Mouse (Mus musculus): ENCODE measurements around the gene Vps37b. TPM values are rescaled to one million over a fixed set of nuclear protein-coding genes. Genes with fewer than 3 reads are reported as not detected.

Gene Vps37b
- polyA plus RNA-seq, 1 experiment: 119 TPM

DNA sequence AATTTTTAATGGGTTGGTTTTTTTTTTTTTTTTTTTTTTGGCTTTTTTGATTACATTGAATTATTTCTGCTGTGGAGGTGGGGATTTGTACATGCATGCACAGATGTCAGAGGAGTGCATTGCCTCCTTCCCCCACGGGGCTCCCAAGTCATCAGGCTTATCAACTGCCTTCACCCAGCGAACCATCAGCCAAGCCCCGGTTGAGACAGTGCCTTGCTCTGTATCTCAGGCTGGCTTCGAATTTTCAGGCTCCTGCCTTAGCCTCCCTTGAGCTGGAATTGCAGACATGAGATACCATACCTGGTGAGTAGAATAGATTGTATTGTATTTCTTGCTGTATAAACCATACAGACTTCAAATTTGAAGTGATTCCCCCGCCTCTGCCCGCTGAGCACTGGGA is 7.5 kb upstream of the Vps37b start:
- no peak for TF ChIP-seq POLR2A (IDR thresholded peaks at IDR 0.05; ENCODE audit: control insufficient read depth, extremely low read depth, insufficient read depth, low read length, poor library complexity)
- TF ChIP-seq CTCF (IDR thresholded peaks at IDR 0.05; ENCODE audit: borderline replicate concordance, control insufficient read depth, extremely low read depth, insufficient read depth, low read length, poor library complexity): no peak
- Histone ChIP-seq H3K4me3 (ENCODE audit: control insufficient read depth, insufficient read depth, low read length) (no peak overlapping the region), H3K27ac (ENCODE audit: control insufficient read depth, insufficient read depth, low read length) (no peak overlapping the region), H3K27me3 (ENCODE audit: control insufficient read depth, insufficient read depth, low read length) (no peaks in the 10 kb centered on the region), H3K36me3 (ENCODE audit: control insufficient read depth, insufficient read depth, low read length) (no peaks in the 10 kb centered on the region), H3K4me1 (replicated peaks; ENCODE audit: control insufficient read depth, insufficient read depth, low read length) (peaks cover 20% of the 10 kb centered on the region)
- 95% methylated on average over 6 of the region's 6 CpGs for WGBS
- DNase-seq: no peak

DNA sequence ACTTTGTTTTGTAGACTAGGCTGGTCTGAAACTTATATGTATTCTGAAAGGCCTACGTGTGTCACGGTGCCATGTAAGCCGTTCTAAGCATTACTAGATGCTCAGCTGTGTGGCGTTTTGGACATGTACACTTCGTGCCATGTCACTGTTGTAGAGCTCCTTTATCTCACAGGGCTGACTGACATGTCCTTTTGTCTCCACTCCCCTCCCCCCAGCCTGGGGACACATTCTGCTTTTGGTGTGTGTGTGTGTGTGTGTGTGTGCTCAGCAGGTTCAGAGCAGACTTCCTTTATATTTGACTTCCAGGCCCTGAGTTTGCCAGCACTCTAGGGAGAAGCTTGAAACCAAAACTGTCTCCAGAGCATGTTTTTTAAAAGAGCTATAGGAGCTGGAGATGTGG is 4.8 kb upstream of the Vps37b start:
- H3K27ac ChIP-seq (ENCODE audit: control insufficient read depth, insufficient read depth, low read length): no peak overlapping the region
- TF ChIP-seq POLR2A (IDR thresholded peaks at IDR 0.05; ENCODE audit: control insufficient read depth, extremely low read depth, insufficient read depth, low read length, poor library complexity) (no peak), CTCF (IDR thresholded peaks at IDR 0.05; ENCODE audit: borderline replicate concordance, control insufficient read depth, extremely low read depth, insufficient read depth, low read length, poor library complexity) (no peak)
- H3K4me3 ChIP-seq (ENCODE audit: control insufficient read depth, insufficient read depth, low read length): no peak overlapping the region
- H3K4me1 ChIP-seq (replicated peaks; ENCODE audit: control insufficient read depth, insufficient read depth, low read length): peaks cover 36% of the 10 kb centered on the region
- peak; percentile 82 for DNase-seq
- H3K36me3 ChIP-seq (ENCODE audit: control insufficient read depth, insufficient read depth, low read length): no peaks in the 10 kb centered on the region
- 64% methylated on average over 5 of the region's 5 CpGs for WGBS
- H3K27me3 ChIP-seq (ENCODE audit: control insufficient read depth, insufficient read depth, low read length): no peaks in the 10 kb centered on the region

- WGBS: 50% methylated on average over 6 of the region's 6 CpGs
- Histone ChIP-seq H3K27ac (ENCODE audit: control insufficient read depth, insufficient read depth, low read length) (no peak overlapping the region), H3K27me3 (ENCODE audit: control insufficient read depth, insufficient read depth, low read length) (no peaks in the 10 kb centered on the region), H3K36me3 (ENCODE audit: control insufficient read depth, insufficient read depth, low read length) (no peaks in the 10 kb centered on the region), H3K4me3 (ENCODE audit: control insufficient read depth, insufficient read depth, low read length) (no peak overlapping the region), H3K4me1 (replicated peaks; ENCODE audit: control insufficient read depth, insufficient read depth, low read length) (peaks cover 37% of the 10 kb centered on the region)
- no peak for TF ChIP-seq POLR2A (IDR thresholded peaks at IDR 0.05; ENCODE audit: control insufficient read depth, extremely low read depth, insufficient read depth, low read length, poor library complexity)
- TF ChIP-seq CTCF (IDR thresholded peaks at IDR 0.05; ENCODE audit: borderline replicate concordance, control insufficient read depth, extremely low read depth, insufficient read depth, low read length, poor library complexity): no peak
- DNase-seq: no peak
These were observed 4.3 kb upstream of the Vps37b start for GRCm38 (mm10) chr5:124036341-124036740.

DNA sequence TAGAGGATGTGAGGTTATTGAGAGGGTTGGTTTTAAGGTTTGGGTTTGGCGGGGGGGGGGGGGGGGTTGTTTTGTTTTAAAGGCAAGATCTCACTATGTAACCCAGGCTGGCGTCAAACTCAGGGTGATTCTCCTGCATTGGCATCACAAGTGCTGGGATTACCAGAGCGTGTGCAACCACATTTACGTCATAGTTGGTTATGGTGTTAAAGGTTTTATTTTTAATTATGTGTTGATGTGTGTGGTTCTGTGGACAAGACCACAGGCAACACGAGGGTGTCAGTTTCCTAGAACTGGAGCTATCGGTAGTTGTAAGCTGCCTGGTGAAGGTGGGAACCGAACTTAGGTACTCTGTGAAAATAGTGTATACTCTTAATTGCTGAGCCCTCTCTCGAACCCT is 3.7 kb upstream of the Vps37b start:
- H3K27me3 ChIP-seq (ENCODE audit: control insufficient read depth, insufficient read depth, low read length): no peaks in the 10 kb centered on the region
- no peak for DNase-seq
- TF ChIP-seq CTCF (IDR thresholded peaks at IDR 0.05; ENCODE audit: borderline replicate concordance, control insufficient read depth, extremely low read depth, insufficient read depth, low read length, poor library complexity) (no peak), POLR2A (IDR thresholded peaks at IDR 0.05; ENCODE audit: control insufficient read depth, extremely low read depth, insufficient read depth, low read length, poor library complexity) (no peak)
- H3K27ac ChIP-seq (ENCODE audit: control insufficient read depth, insufficient read depth, low read length): no peak overlapping the region
- no peak overlapping the region for H3K4me3 ChIP-seq (ENCODE audit: control insufficient read depth, insufficient read depth, low read length)
- peaks cover 43% of the 10 kb centered on the region for H3K4me1 ChIP-seq (replicated peaks; ENCODE audit: control insufficient read depth, insufficient read depth, low read length)
- no peaks in the 10 kb centered on the region for H3K36me3 ChIP-seq (ENCODE audit: control insufficient read depth, insufficient read depth, low read length)
- 31% methylated on average over 8 of the region's 8 CpGs for WGBS

GRCm38 (mm10) chr5:124035406-124035805 is 3.3 kb upstream of the Vps37b start:
- 57% methylated on average over 9 of the region's 9 CpGs for WGBS
- no peak for DNase-seq
- H3K4me1 ChIP-seq (replicated peaks; ENCODE audit: control insufficient read depth, insufficient read depth, low read length): peaks cover 46% of the 10 kb centered on the region
- no peaks in the 10 kb centered on the region for H3K36me3 ChIP-seq (ENCODE audit: control insufficient read depth, insufficient read depth, low read length)
- H3K4me3 ChIP-seq (ENCODE audit: control insufficient read depth, insufficient read depth, low read length): no peak overlapping the region
- no peaks in the 10 kb centered on the region for H3K27me3 ChIP-seq (ENCODE audit: control insufficient read depth, insufficient read depth, low read length)
- H3K27ac ChIP-seq (ENCODE audit: control insufficient read depth, insufficient read depth, low read length): peak overlapping the region; percentile 87
- no peak for TF ChIP-seq CTCF (IDR thresholded peaks at IDR 0.05; ENCODE audit: borderline replicate concordance, control insufficient read depth, extremely low read depth, insufficient read depth, low read length, poor library complexity)
- no peak for TF ChIP-seq POLR2A (IDR thresholded peaks at IDR 0.05; ENCODE audit: control insufficient read depth, extremely low read depth, insufficient read depth, low read length, poor library complexity)

GRCm38 (mm10) chr5:124034471-124034870 is 2.4 kb upstream of the Vps37b start:
- Histone ChIP-seq H3K4me1 (replicated peaks; ENCODE audit: control insufficient read depth, insufficient read depth, low read length) (peaks cover 54% of the 10 kb centered on the region), H3K27me3 (ENCODE audit: control insufficient read depth, insufficient read depth, low read length) (no peaks in the 10 kb centered on the region), H3K27ac (ENCODE audit: control insufficient read depth, insufficient read depth, low read length) (peak overlapping the region; percentile 87), H3K4me3 (ENCODE audit: control insufficient read depth, insufficient read depth, low read length) (no peak overlapping the region; the same call in 1 of the 2 replicates), H3K36me3 (ENCODE audit: control insufficient read depth, insufficient read depth, low read length) (no peaks in the 10 kb centered on the region)
- WGBS: 6% methylated on average over 11 of the region's 11 CpGs
- no peak for TF ChIP-seq CTCF (IDR thresholded peaks at IDR 0.05; ENCODE audit: borderline replicate concordance, control insufficient read depth, extremely low read depth, insufficient read depth, low read length, poor library complexity)
- no peak for TF ChIP-seq POLR2A (IDR thresholded peaks at IDR 0.05; ENCODE audit: control insufficient read depth, extremely low read depth, insufficient read depth, low read length, poor library complexity)
- peak; percentile 79 for DNase-seq

Measured in thymus, adult 2 months (tissue).